Mouse (Mus musculus) heart, adult 2 months (tissue): ENCODE measurements around the gene Fam189a2. TPM values are rescaled to one million over a fixed set of nuclear protein-coding genes. Genes with fewer than 3 reads are reported as not detected.

ENCODE experiments used
- DNase-seq, 2 experiments: peaks; one replicate each; pipeline ENCODE4 v3.0.0; 2021
- H3K27ac ChIP-seq: fragments of 200-600 bp; 2 replicates; pipeline ENCODE4 v1.8.1; 2022
- H3K27me3 ChIP-seq: fragments of 200-500 bp; 2 replicates; pipeline ENCODE4 v1.6.1; 2012; ENCODE audit warnings: mild to moderate bottlenecking, low read length, inconsistent platforms, mixed read lengths; ENCODE audit not compliant: control insufficient read depth, insufficient read depth
- H3K36me3 ChIP-seq: fragments of 200-500 bp; 2 replicates; pipeline ENCODE4 v1.6.1; 2012; ENCODE audit warnings: low read length, inconsistent platforms; ENCODE audit not compliant: control insufficient read depth, insufficient read depth
- H3K4me1 ChIP-seq: fragments of 200-500 bp; 2 replicates; pipeline ENCODE4 v1.6.1; 2011; ENCODE audit warnings: low read length; ENCODE audit not compliant: control insufficient read depth, insufficient read depth
- H3K4me3 ChIP-seq: fragments of 200-600 bp; 2 replicates; pipeline ENCODE4 v1.8.1; 2022
- H3K79me2 ChIP-seq: fragments of 200-500 bp; replicated peaks from 2 replicates; pipeline ENCODE4 v1.6.1; 2012; ENCODE audit warnings: mild to moderate bottlenecking, inconsistent platforms, low read length, moderate library complexity, mixed read lengths; ENCODE audit not compliant: control insufficient read depth, insufficient read depth
- H3K9ac ChIP-seq: fragments of 200-500 bp; 2 replicates; pipeline ENCODE4 v1.6.1; 2012; ENCODE audit warnings: low read depth, mild to moderate bottlenecking, control low read depth, inconsistent platforms, low read length, mixed read lengths
- CTCF ChIP-seq: fragments of 200-600 bp; IDR thresholded peaks from 2 replicates; pipeline ENCODE4 v1.8.1; 2022; ENCODE audit warnings: antibody characterized with exemption, mild to moderate bottlenecking, moderate library complexity
- EP300 ChIP-seq: fragments of 200-500 bp; IDR thresholded peaks from 2 replicates; pipeline ENCODE4 v1.6.1; 2011; ENCODE audit warnings: low read depth, low read length, control low read depth; ENCODE audit not compliant: insufficient read depth
- POLR2A ChIP-seq: fragments of 200-500 bp; IDR thresholded peaks from 2 replicates; pipeline ENCODE4 v1.6.1; 2011; ENCODE audit warnings: mild to moderate bottlenecking, low read depth, low read length, control low read depth; ENCODE audit not compliant: insufficient read depth
- WGBS: fragments of 180-500 bp; shearing (Covaris S2); methylation state at CpG from one replicate; pipeline ENCODE4 v1.1.7; 2018; 5-methylcytosine and 5-hydroxymethylcytosine counted together
- intact Hi-C: fragments of 180-260 bp; cut with DNase I; formaldehyde crosslinking; loops from one replicate; pipeline ENCODE4 v1.15.1; 2025
- polyA plus RNA-seq: library from polyadenylated mRNA; depleted of rRNA; stranded (reverse); fragments of >200 nt; gene quantifications from 2 replicates; pipeline ENCODE4 v1.2.3, GENCODE M21; 2012
- total RNA-seq, 2 experiments: library from RNA; stranded (reverse); gene quantifications; 2 replicates each; pipeline ENCODE4 v1.2.3; 2021

The Fam189a2 gene
- total and polyA plus RNA-seq, 3 experiments: 51.2 to 55.1 (median 52.0) TPM

DNA sequence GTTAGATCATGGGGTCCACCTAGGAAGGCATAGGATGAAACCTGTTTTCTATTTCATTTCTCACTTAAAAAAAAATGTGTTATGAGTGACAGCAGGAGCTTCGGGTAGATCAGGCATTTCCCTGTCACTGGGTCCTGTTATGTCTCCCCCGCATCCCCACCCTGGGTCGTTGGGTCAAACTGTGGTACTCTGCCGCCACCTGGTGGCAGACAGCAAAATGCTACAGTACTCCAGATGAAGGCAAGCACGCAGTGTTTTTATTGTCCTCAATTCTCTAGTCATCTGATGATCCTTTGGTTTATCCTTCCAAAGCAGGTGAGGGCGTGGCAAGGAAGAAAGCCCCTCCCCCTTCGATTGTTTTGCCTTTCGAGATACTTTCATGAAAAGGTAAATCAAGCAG lies 69.3 kb downstream of the Fam189a2 start:
- no peak overlapping the region for H3K9ac ChIP-seq

DNA sequence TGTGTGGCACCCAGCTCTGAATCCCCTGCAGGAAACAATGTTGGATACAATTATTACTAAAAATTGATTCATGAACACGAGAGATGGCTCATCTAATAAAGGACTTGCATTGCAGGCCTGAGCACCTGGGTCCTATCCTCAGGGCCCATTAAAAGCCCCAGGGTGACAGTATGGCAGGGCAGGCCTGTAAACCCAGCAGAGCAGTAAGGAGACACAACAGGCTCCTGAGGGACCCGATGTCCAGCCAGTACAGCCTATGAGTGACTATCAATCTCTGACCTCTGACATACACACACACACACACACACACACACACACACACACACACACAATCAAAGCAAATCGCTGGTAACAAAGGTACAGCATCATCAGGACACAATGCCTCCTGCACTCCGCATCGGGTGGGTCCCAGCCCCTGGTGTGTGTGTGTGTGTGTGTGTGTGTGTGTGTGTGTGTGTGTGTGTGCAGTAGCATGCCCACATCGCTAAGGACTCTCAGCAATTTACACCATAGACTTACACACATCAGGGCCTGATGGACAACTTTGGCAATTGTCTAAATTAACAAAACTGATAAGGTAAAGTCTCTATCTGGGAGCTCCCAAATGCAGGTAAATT lies 69.9 kb downstream of the Fam189a2 start:
- H3K4me1 ChIP-seq: peaks cover 12% of the 10 kb centered on the region
- no peak for DNase-seq

More for the DNA sequence above, 69.3 kb downstream of the Fam189a2 start:
- TF ChIP-seq CTCF (peak; percentile 97), POLR2A (no peak), EP300 (peak; percentile 96)
- Histone ChIP-seq H3K79me2 (no peaks in the 10 kb centered on the region), H3K27me3 (no peaks in the 10 kb centered on the region), H3K4me1 (peaks cover 12% of the 10 kb centered on the region), H3K36me3 (no peaks in the 10 kb centered on the region), H3K27ac (no peak overlapping the region), H3K4me3 (no peak overlapping the region)
- DNase-seq: peak; percentile 72 to 83
- intact Hi-C loops: loop anchor here (1.0 to 10.0 kb wide), 5 partner anchors 60 to 589 kb away; no protein-coding TSS in a partner anchor
- 2% methylated on average over 8 of the region's 8 CpGs for WGBS

DNA sequence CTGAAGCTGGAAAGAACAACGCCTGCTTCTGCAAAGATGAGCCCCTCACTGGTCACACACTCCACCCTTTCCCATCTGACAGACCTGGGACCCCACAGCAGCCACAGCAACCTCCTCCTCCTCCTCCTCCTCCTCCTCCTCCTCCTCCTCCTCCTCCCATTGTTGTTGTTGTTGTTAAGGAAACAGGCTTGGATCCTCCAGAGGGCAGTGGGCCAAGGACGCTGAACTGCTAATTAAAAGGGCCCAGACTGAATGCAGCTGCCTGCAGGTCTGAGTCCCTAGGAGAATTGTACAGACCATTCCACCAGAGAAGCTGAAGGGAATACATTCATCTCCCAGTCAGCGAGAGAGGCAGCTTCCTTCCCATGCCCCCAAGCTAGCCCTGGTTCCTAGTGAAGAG lies 70.5 kb downstream of the Fam189a2 start:
- no peak overlapping the region for H3K4me3 ChIP-seq
- H3K27ac ChIP-seq: peak overlapping the region; percentile 23; the same call in 1 of the 2 replicates
- H3K4me1 ChIP-seq: peaks cover 12% of the 10 kb centered on the region
- no peaks in the 10 kb centered on the region for H3K79me2 ChIP-seq
- H3K27me3 ChIP-seq: no peaks in the 10 kb centered on the region
- no peak overlapping the region for H3K9ac ChIP-seq
- 34% methylated on average over 3 of the region's 3 CpGs for WGBS
- DNase-seq: peak; percentile 64 to 66
- TF ChIP-seq POLR2A: no peak
- TF ChIP-seq CTCF: no peak
- TF ChIP-seq EP300: no peak
- intact Hi-C loops: loop anchor here (2.0 to 10.0 kb wide), 2 partner anchors 385 to 587 kb away; no protein-coding TSS in a partner anchor
- H3K36me3 ChIP-seq: no peaks in the 10 kb centered on the region

More for the DNA sequence above, 69.9 kb downstream of the Fam189a2 start:
- H3K27me3 ChIP-seq: no peaks in the 10 kb centered on the region
- WGBS: 69% methylated on average over 6 of the region's 6 CpGs
- peak overlapping the region; percentile 23; the same call in 1 of the 2 replicates for H3K27ac ChIP-seq
- intact Hi-C loops: loop anchor here (1.0 to 10.0 kb wide), 5 partner anchors 60 to 588 kb away; no protein-coding TSS in a partner anchor
- no peak overlapping the region for H3K4me3 ChIP-seq
- TF ChIP-seq CTCF (no peak), EP300 (no peak), POLR2A (no peak)
- no peaks in the 10 kb centered on the region for H3K36me3 ChIP-seq
- H3K9ac ChIP-seq: no peak overlapping the region
- H3K79me2 ChIP-seq: no peaks in the 10 kb centered on the region

DNA sequence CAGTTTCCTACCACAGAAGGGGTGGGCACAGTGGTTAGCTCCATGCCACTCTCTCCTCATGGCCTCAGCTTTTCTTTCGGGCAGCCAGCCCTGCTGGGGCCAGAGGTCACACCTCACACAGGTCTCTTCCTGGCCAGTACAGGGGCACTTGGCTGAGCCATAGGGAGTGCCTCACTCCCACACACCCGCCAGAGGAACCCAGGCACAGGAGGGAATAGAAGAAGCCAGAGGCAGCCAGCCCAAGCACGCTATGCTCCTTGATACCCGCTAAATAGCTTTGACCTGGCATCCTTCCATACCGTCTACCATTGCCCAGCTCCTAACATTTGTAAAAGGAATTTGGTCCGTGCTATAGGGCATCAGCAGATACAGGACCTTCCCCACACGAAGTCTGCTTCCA lies 70.9 kb downstream of the Fam189a2 start:
- H3K27ac ChIP-seq: no peak overlapping the region
- TF ChIP-seq POLR2A (no peak), CTCF (no peak), EP300 (no peak)
- no peaks in the 10 kb centered on the region for H3K79me2 ChIP-seq
- intact Hi-C loops: loop anchor here (2.0 to 10.0 kb wide), 2 partner anchors 385 to 587 kb away; no protein-coding TSS in a partner anchor
- H3K4me1 ChIP-seq: peaks cover 12% of the 10 kb centered on the region
- 16% methylated on average over 7 of the region's 7 CpGs for WGBS
- 0 out of 2 replicates have a peak overlapping the region, but pooled peaks have one; percentile 13 for H3K9ac ChIP-seq
- no peaks in the 10 kb centered on the region for H3K36me3 ChIP-seq
- DNase-seq: no peak
- H3K4me3 ChIP-seq: no peak overlapping the region
- H3K27me3 ChIP-seq: no peaks in the 10 kb centered on the region

DNA sequence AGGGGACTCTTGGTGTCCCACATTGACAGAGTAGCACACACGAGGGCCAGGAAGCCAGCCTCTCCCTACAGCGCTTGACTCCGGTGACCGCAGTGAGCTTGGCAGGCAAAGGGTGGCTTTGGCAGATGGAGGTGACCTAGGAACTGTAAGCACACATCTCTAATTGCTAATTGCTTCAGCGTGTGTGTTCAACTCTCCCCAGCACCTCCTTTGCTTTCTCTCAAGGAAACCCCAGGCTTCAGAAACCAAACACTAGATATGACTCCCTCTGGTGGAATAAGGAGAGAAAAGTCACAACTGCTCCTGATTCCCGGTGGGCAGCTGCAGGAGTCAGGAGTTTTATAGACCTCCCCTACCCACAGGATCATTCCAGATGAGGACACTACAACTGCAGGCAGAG lies 71.9 kb downstream of the Fam189a2 start:
- Histone ChIP-seq H3K9ac (no peak overlapping the region), H3K36me3 (no peaks in the 10 kb centered on the region), H3K4me3 (no peak overlapping the region), H3K79me2 (no peaks in the 10 kb centered on the region), H3K4me1 (peaks cover 12% of the 10 kb centered on the region), H3K27ac (no peak overlapping the region), H3K27me3 (no peaks in the 10 kb centered on the region)
- DNase-seq: no peak
- WGBS: 40% methylated on average over 6 of the region's 6 CpGs
- intact Hi-C loops: no loop called here
- TF ChIP-seq EP300 (no peak), CTCF (peak; percentile 61), POLR2A (no peak)

DNA sequence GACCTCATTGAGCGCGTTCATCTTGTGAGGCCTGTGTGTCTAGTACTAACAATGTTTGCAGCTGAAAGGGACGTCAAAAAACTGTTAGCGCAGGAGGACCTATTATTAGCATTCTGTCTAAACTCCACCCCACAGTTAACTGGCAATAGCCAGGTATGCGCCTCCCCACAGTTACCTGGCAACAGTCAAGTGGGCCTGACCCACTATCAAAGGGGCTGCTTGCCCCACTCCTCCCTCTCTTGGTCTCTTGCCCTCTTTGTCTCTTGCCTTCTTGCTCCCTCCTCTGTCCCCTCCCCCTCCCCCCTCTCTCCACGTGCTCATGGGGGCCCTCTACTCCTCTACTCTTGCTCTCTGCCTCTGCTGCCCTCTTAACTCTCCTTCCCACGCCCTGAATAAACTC lies 73.3 kb downstream of the Fam189a2 start:
- Histone ChIP-seq H3K36me3 (no peaks in the 10 kb centered on the region), H3K27ac (no peak overlapping the region), H3K9ac (no peak overlapping the region), H3K4me1 (peaks cover 12% of the 10 kb centered on the region), H3K27me3 (no peaks in the 10 kb centered on the region), H3K79me2 (no peaks in the 10 kb centered on the region), H3K4me3 (no peak overlapping the region)
- DNase-seq: no peak
- no peak for TF ChIP-seq POLR2A
- no peak for TF ChIP-seq EP300
- no peak for TF ChIP-seq CTCF
- WGBS: 60% methylated on average over 7 of the region's 7 CpGs
- intact Hi-C loops: no loop called here
